Mouse (Mus musculus) heart, embryonic 10.5 days (tissue): Measurements from ENCODE around the gene Efna5. TPM values are rescaled to one million over a fixed set of nuclear protein-coding genes. Genes with fewer than 3 reads are reported as not detected.

Source experiments
- DNase-seq: peaks from one replicate; pipeline ENCODE4 v3.0.0-alpha.2; 2017; ENCODE audit warnings: low spot score
- H3K27ac ChIP-seq: fragments of 300-500 bp; sonication (generic); 2 replicates; pipeline ENCODE4 v1.5.1; 2016; ENCODE audit warnings: mild to moderate bottlenecking
- H3K27me3 ChIP-seq: fragments of 300-500 bp; sonication (generic); 2 replicates; pipeline ENCODE4 v1.6.1; 2016; ENCODE audit warnings: mild to moderate bottlenecking; ENCODE audit not compliant: poor library complexity, insufficient read depth, severe bottlenecking
- H3K36me3 ChIP-seq: fragments of 300-500 bp; sonication (generic); 2 replicates; pipeline ENCODE4 v1.6.1; 2016; ENCODE audit warnings: mild to moderate bottlenecking, moderate library complexity
- H3K4me1 ChIP-seq: fragments of 300-500 bp; sonication (generic); 2 replicates; pipeline ENCODE4 v1.6.1; 2016; ENCODE audit warnings: mild to moderate bottlenecking
- H3K4me3 ChIP-seq: fragments of 300-500 bp; sonication (generic); 2 replicates; pipeline ENCODE4 v1.5.1; 2016; ENCODE audit warnings: mild to moderate bottlenecking, moderate library complexity
- H3K9me3 ChIP-seq: fragments of 300-500 bp; sonication (generic); 2 replicates; pipeline ENCODE4 v1.6.1; 2016; ENCODE audit warnings: mild to moderate bottlenecking, moderate library complexity
- WGBS: fragments of 180-500 bp; shearing (Covaris S2); methylation state at CpG from one replicate; pipeline ENCODE4 v1.1.7; 2016; 5-methylcytosine and 5-hydroxymethylcytosine counted together
- polyA plus RNA-seq: library from polyadenylated mRNA; unstranded; fragments of >200 nt; fragmentation: Nextera tagmentation; extraction: Ambion mirVana; gene quantifications from 2 replicates; pipeline ENCODE4 v1.2.1, GENCODE M21; 2016

Efna5 gene
- polyA plus RNA-seq: 19.1 and 32.2 TPM in 2 replicates

DNA sequence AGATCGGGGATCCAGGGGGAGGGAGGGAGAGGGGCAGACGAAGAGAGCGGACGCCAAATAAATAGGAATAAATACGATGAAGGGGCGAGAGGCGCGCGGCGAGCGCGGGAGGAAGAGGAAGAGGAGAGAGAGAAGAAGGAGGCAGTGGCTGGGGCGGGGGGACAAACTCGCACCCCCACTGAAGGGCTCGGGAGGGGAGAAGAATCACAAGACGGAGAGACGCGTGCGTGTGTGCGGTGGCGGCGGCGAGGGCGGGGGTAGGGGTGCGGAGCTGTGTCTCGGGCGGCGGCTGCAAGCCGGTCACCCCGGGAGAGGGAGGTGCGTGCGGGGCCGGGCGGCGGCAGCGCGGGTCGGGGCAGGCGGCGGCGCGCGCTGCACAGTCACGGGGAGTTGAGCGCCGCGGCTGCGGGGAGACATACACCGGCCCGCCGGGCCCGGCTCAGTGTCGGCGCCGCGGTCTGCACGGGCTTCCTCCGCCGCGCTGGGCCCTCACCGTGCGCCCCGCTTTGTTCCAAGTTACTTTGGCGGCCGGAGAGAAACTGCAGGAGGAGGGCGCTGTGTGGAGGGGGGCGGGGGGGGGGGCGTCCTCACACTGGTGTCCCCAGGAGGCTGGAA is at the start of gene Efna5:
Efna5 (minus strand) TSS at position 142 of the 615 bp plus-strand sequence.
- Histone ChIP-seq H3K27me3 (no peaks in the 10 kb centered on the region), H3K36me3 (no peaks in the 10 kb centered on the region), H3K4me1 (no peaks in the 10 kb centered on the region; the same call in 1 of the 2 replicates), H3K9me3 (no peaks in the 10 kb centered on the region), H3K27ac (peak within 1 kb of the TSS; percentile 94), H3K4me3 (peak within 1 kb of the TSS; percentile 81)
- no peak for DNase-seq
- WGBS: under 1% methylated on average over 54 of the region's 68 CpGs

DNA sequence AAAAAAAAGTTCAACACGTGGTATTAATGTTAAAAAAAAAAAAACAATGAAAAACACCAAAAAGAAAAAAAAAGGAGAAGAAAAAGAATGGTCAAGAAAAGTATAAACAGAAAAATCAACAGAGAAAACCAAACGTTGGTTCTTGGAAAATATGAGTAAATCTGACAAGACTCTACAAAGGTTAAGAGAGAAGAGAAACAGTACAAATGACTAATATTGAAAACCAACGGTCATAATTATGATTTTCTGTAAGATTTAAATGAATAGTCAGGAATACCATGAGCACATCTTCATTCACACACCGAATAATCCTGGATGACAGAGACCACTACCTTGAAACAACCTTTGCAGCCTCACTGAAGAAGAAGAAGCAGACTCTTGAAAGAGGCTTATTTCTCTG is 34.2 kb upstream of the Efna5 start:
- DNase-seq: no peak
- H3K36me3 ChIP-seq: no peaks in the 10 kb centered on the region
- no peaks in the 10 kb centered on the region for H3K4me1 ChIP-seq
- no peaks in the 10 kb centered on the region for H3K9me3 ChIP-seq
- no peak overlapping the region for H3K27ac ChIP-seq
- H3K4me3 ChIP-seq: no peak overlapping the region
- H3K27me3 ChIP-seq: no peaks in the 10 kb centered on the region
- WGBS: 76% methylated on average over 4 of the region's 4 CpGs

DNA sequence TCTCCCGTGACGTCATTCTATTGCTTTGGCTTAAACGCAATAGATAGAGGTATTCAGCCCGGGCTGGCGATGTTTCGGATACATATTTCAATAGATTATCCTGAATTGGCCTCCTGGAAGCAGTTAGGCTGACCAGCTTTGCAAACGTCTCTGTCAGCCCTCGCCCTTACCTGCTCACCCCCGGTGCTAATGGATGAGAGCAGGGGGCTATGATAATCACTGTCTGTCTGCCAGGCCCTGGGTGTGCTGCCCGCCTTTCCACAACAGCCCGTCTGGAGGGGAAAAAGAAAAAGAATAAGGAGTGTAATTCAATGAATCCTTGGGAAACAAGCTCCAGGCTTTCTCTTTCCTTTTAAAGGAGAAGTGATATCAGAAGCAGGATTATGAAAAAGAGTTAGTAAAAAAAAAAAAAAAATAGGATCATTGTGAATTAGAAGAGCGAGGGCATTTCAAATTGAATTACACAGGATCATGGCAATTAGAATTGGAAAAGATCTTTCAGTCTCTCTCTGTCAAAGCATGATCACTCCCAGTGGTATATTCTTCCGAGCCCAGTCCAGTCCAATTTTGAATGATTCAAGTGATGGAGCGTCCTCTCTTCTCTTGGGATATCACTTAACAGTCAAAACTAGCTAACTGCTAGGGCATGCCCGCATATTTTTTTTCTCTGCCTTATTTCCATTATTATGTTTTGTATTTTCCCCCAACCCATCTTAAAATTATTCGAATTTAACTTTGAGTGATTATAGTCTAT is 24.8 kb upstream of the Efna5 start:
- no peak overlapping the region for H3K27ac ChIP-seq
- H3K27me3 ChIP-seq: no peaks in the 10 kb centered on the region
- 62% methylated on average over 16 of the region's 16 CpGs for WGBS
- no peak overlapping the region for H3K4me3 ChIP-seq
- DNase-seq: no peak
- H3K9me3 ChIP-seq: no peaks in the 10 kb centered on the region
- no peaks in the 10 kb centered on the region for H3K4me1 ChIP-seq
- H3K36me3 ChIP-seq: no peaks in the 10 kb centered on the region

DNA sequence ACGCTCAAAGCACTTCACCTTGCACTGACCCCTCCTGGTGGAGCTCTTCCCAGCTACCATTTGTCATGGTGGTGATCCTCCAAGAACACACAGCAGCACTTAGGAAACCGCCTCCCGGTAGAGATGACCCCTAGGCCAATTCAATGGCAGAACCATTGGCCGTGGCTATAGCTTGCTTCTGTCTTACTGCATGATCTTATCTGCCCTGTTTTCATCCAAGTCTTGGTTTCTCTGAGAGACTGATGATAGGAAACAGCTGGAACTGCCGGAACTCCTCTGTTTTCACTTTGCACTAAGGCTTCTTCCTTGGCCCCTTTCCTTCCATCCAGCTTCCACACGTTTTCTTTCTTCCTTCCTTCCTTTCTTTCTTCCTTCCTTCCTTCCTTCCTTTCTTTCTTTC is 17.9 kb upstream of the Efna5 start:
- Histone ChIP-seq H3K9me3 (no peaks in the 10 kb centered on the region), H3K27me3 (no peaks in the 10 kb centered on the region), H3K36me3 (no peaks in the 10 kb centered on the region), H3K4me1 (no peaks in the 10 kb centered on the region), H3K27ac (no peak overlapping the region), H3K4me3 (no peak overlapping the region)
- WGBS: 62% methylated on average over 6 of the region's 6 CpGs
- no peak for DNase-seq

DNA sequence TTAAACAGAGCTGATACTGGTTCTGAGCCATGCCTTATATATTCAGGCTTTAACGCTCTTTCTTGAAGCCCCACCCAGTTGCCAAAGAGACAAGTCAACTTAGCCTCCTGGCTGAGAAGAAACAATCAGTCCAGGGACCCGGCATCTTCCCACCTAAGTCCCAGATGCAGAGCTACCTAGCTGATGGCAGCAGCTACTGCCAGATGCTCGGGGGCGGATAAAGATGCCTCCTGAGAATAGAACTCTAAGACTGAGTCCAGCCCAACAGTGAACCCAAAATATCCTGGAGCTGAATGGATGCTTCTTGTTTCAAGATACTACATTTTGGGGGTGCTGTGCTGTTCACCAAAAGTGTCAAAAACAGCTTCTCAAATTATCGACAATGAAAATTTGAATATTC is 8.9 kb upstream of the Efna5 start:
- DNase-seq: no peak
- Histone ChIP-seq H3K27me3 (no peaks in the 10 kb centered on the region; the same call in 1 of the 2 replicates), H3K27ac (no peak overlapping the region), H3K9me3 (no peaks in the 10 kb centered on the region), H3K4me3 (no peak overlapping the region), H3K4me1 (no peaks in the 10 kb centered on the region), H3K36me3 (no peaks in the 10 kb centered on the region)
- 86% methylated on average over 5 of the region's 5 CpGs for WGBS

DNA sequence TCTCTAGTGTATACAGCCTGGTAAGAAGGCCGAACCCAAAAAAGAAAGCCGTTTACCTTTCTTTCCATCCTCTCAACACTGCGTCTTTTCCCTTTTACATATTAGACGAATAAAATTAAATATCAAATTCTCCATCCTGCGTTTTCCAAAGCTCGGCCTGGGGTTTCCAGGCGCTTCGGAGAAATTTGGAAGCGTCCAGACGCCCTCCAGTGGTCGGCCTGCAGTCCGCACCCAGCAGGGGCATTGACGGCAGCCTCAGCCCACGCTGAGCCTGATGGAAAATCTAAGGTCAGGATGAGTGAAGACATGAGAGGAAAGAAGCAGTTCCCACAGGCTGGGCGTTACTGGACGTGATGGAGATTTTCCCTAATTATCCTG is 3.0 kb upstream of the Efna5 start:
- Histone ChIP-seq H3K27me3 (no peaks in the 10 kb centered on the region), H3K4me3 (peak overlapping the region; percentile 81), H3K36me3 (no peaks in the 10 kb centered on the region), H3K27ac (peak overlapping the region; percentile 94), H3K9me3 (no peaks in the 10 kb centered on the region), H3K4me1 (no peaks in the 10 kb centered on the region; the same call in 1 of the 2 replicates)
- WGBS: under 1% methylated on average over 16 of the region's 16 CpGs
- peak; percentile 87 for DNase-seq

DNA sequence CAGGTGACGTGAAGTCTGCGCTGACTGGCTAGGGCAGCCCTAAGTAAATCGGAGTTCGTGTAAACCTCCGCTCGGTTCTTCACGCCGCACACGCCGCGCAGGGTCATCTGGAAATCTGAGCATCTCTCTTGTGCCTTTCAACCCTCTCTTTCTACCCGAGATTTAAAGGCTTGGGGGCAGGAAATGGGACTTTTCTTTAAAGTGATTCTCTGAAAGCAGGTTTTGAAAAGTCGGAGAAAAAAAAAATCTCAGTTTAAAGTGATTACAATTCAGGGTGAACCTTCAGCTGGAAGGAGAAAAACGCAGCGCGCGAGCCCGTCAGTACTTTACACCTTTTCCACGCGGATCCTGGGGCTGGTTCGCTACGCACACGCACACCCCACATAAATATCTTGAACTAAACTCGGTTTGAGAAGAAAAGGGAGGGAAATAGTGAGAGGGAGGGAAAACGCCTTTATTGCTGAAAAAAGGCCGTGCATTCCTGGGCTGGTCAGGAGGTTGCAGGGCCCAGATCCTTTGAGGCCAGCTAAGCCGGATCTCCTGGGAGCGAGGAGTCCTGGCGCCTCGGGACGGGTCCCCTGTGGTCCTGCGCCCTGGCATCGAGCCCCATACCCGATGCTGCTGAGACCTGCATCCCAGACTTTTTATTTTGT is 2.5 kb upstream of the Efna5 start:
- peak; percentile 77 for DNase-seq
- Histone ChIP-seq H3K36me3 (no peaks in the 10 kb centered on the region), H3K4me1 (no peaks in the 10 kb centered on the region; the same call in 1 of the 2 replicates), H3K4me3 (peak overlapping the region; percentile 81), H3K27me3 (no peaks in the 10 kb centered on the region), H3K27ac (peak overlapping the region; percentile 94), H3K9me3 (no peaks in the 10 kb centered on the region)
- WGBS: under 1% methylated on average over 34 of the region's 34 CpGs

DNA sequence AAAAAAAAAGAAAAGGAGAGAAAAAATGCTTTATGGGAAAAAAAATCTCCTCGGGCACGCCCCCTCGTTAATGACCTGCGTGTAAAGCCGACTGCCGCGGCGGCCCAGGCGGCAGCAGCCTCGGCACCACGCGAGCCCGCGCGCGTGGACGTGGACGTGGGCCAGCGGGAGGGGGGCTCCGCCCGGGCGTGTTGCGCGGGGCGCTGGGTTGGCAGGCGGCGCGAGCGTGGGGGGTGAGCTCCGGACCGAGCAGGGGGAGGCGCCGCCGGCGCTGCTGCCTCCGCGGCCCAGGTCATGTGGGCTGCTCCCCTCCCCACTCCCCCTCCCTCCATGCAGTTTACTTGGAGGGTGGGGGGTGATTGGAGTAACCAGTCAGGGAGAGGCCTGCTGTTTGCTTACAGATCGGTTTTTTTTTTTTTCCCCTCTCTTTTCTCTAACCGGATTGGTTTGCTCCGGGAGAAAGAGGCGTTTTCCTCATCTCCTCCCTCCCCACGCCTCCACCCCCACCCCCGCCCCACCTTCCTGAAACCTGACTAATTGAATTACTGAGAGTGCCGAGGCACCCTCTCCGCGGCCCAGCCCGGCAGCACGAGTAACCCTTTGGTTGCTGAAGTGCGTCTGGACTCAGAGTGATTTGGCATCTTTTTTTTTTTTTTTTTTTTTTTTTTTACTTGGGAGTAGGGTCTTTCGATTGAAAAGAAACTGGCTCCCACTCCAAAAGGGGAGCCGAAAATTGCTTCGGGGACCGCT is 1.8 kb upstream of the Efna5 start:
- H3K36me3 ChIP-seq: no peaks in the 10 kb centered on the region
- H3K27ac ChIP-seq: peak overlapping the region; percentile 94
- under 1% methylated on average over 51 of the region's 53 CpGs for WGBS
- peak overlapping the region; percentile 81 for H3K4me3 ChIP-seq
- no peaks in the 10 kb centered on the region for H3K9me3 ChIP-seq
- DNase-seq: peak; percentile 95
- H3K27me3 ChIP-seq: no peaks in the 10 kb centered on the region
- H3K4me1 ChIP-seq: no peaks in the 10 kb centered on the region; the same call in 1 of the 2 replicates

DNA sequence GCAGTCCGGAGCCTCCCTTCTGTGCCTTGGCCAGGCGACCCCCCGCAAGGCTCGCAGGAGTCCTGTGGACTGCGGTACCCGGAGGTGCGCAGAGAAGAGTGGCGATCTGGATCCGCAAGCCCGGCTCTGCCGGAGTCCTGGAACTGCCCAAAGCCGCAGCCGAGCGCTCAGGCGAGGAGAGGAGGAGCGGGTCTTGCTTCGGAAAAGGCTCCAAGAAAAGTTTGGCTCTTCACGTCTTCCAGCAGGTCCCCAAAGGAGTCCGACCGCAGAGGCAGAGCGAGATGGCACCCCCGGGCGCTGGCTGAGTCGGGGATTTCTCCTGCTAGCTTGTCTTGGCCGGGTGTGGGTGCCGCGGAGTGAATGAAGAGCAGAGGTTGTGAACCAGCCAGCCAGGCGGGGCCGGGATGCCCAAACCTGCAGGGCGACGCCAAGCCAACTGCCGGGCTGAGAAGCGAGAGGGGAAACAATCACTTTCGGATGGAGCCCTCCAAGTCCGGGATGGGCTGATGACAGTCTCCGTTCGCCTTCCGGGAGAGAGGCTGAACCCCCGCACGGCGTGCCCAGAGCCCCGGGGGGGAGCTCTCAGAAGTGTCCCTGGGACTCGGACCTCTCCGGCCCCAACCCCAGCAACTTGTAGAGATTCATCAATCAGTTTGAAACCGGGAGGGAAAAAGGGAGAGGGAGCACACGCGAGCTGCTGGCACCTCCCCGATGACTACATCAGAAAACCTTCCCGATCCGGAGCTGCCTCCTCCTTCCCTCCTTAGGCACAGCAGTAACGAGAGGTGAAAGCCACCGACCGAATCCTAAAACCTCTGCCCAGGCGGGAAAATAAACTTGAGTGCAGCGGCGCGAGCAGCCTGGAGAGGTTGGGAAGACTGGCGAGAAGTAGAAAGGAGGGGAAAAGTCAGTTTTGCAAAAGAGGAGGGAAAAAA is 941 bp upstream of the Efna5 start:
- Histone ChIP-seq H3K27me3 (no peaks in the 10 kb centered on the region), H3K36me3 (no peaks in the 10 kb centered on the region), H3K4me1 (no peaks in the 10 kb centered on the region; the same call in 1 of the 2 replicates), H3K9me3 (no peaks in the 10 kb centered on the region), H3K4me3 (peak overlapping the region; percentile 81), H3K27ac (peak overlapping the region; percentile 94)
- peak; percentile 83 for DNase-seq
- WGBS: under 1% methylated on average over 54 of the region's 58 CpGs

DNA sequence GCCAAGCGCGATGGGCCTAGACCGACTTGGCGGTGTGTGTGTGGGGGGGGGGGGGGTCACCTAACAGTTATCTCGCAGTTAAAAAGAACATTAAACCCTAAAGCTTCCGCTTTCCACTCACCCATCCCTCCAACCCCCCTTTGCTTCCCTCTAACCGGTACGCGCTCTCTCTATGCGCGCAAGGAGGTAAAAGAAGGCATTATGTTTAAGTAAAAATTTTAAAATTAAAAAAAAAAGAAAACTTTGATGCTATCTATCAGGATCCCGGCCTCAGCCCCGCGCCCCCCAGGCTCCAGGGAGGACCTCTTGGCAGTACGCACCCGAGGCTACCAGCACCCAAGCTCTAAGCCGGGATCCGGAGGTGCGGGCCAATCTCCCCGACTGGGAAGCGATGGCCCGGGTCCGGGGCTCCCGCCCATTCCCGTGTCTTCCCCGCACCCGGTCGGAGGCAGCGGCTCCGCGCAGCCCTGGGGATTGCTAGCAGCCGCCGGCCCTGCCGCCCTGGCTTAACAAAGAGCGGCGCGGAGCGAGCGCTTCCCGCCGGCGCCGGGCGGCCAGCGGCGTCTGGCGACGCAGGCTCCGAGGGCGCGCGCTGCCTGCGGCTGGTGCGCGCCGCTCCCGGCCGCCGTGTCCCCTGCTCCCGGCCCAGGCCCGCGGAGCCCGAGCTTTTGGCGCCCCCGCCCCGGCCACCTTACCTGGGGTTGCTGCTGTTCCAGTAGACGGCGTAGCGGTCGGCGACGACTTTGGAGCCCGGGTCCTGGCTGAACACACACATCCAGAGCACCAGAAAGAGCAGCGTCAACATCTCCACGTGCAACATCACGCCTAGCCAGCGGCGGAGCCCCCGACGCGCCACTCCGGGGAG is 574 bp downstream of the Efna5 start:
- Histone ChIP-seq H3K27me3 (no peaks in the 10 kb centered on the region), H3K36me3 (no peaks in the 10 kb centered on the region), H3K4me1 (no peaks in the 10 kb centered on the region; the same call in 1 of the 2 replicates), H3K4me3 (peak overlapping the region; percentile 81), H3K9me3 (no peaks in the 10 kb centered on the region), H3K27ac (peak overlapping the region; percentile 94)
- DNase-seq: peak; percentile 82
- WGBS: under 1% methylated on average over 82 of the region's 82 CpGs
